Mouse (Mus musculus): ENCODE results near the gene Rsph1. TPM values are rescaled to one million over a fixed set of nuclear protein-coding genes. Genes with fewer than 3 reads are reported as not detected.
A peak's percentile ranks its signal among the peaks of the same experiment; 100 is the strongest.

Rsph1 gene
- polyA plus RNA-seq, 1 experiment = 11.7 TPM

- Histone ChIP-seq H3K4me1 (ENCODE audit: control insufficient read depth, insufficient read depth, low read length) (no peaks in the 10 kb centered on the region), H3K4me3 (replicated peaks; ENCODE audit: extremely low read depth, low read depth, low read length) (peak within 1 kb of the TSS; percentile 36)
- TF ChIP-seq CTCF (IDR thresholded peaks at IDR 0.05; ENCODE audit: insufficient read depth, low read length) (no peak), POLR2A (IDR thresholded peaks at IDR 0.05; ENCODE audit: borderline replicate concordance, extremely low read depth, low read depth, low read length) (no peak)
- WGBS = 36% methylated on average over 12 of the region's 12 CpGs
- no peak for DNase-seq
Observed at GRCm38 (mm10) chr17:31207771-31208334, 69.3 kb downstream of the Rsph1 start, which contains the start of gene Ubash3a. TSS of gene Ubash3a (plus strand) at chr17:31207873.

Other genes starting within 250 kb of the Rsph1 start
- 53.2 and 57.4 TPM in 2 replicates for gene Abcg1, start 219.7 kb downstream of the Rsph1 start, polyA plus RNA-seq (2012; rRNA removed)
- gene Tff3, start 147.7 kb downstream of the Rsph1 start, polyA plus RNA-seq (2012; rRNA removed) = 20.4 TPM in 1 of 2 replicates, not detected in the other
- 4.5 and 25.4 TPM in 2 replicates for gene Tff2, start 133.1 kb downstream of the Rsph1 start, polyA plus RNA-seq (2012; rRNA removed)
- gene Tff1, start 112.1 kb downstream of the Rsph1 start, polyA plus RNA-seq (2012; rRNA removed) = not detected in 2 replicates
- 0.05 and 0.11 TPM in 2 replicates for gene Tmprss3, start 78.4 kb downstream of the Rsph1 start, polyA plus RNA-seq (2012; rRNA removed)
- gene Ubash3a, start 69.5 kb downstream of the Rsph1 start, polyA plus RNA-seq (2012; rRNA removed) = 0.63 and 1.1 TPM in 2 replicates
- 51.1 and 54.3 TPM in 2 replicates for gene Slc37a1, start 9.4 kb upstream of the Rsph1 start, polyA plus RNA-seq (2012; rRNA removed)
- gene Pde9a, start 108.8 kb upstream of the Rsph1 start, polyA plus RNA-seq (2012; rRNA removed) = 83.6 and 99.1 TPM in 2 replicates
- gene Wdr4, start 242.6 kb upstream of the Rsph1 start, polyA plus RNA-seq (2012; rRNA removed) = 20.1 and 20.6 TPM in 2 replicates
- gene Ndufv3, start 242.7 kb upstream of the Rsph1 start, polyA plus RNA-seq (2012; rRNA removed) = 79.5 and 101 TPM in 2 replicates